Mouse (Mus musculus) midbrain, embryonic 14.5 days (tissue): ENCODE measurements at regions not wholly inside any gene's neighbourhood (a gene's known extent, or its start where the extent isn't known, plus 50 kb on each side); places are given as distances from the start of the nearest gene placed in this dataset.

ENCODE experiments used
- ATAC-seq: fragments of 200-750 bp; cut with Nextera tagmentation; 2 replicates; pipeline ENCODE4 v1.8.0; 2017; ENCODE audit warnings: moderate number of reproducible peaks, moderate library complexity; ENCODE audit not compliant: low FRiP score, low TSS enrichment
- DNase-seq: peaks from one replicate; pipeline ENCODE4 v3.0.0-alpha.2; 2015
- H3K27ac ChIP-seq: fragments of 300-500 bp; sonication (generic); replicated peaks from 2 replicates; pipeline ENCODE4 v1.5.1; 2014; ENCODE audit warnings: mild to moderate bottlenecking, low read depth, low read length, moderate library complexity
- H3K27me3 ChIP-seq: fragments of 300-500 bp; sonication (generic); 2 replicates; pipeline ENCODE4 v1.6.1; 2014; ENCODE audit warnings: low read length, control low read depth, mixed read lengths; ENCODE audit not compliant: control insufficient read depth, insufficient read depth
- H3K36me3 ChIP-seq: fragments of 300-500 bp; sonication (generic); 2 replicates; pipeline ENCODE4 v1.6.1; 2014; ENCODE audit warnings: low read length, control low read depth; ENCODE audit not compliant: control insufficient read depth, insufficient read depth
- H3K4me1 ChIP-seq: fragments of 300-500 bp; sonication (generic); 2 replicates; pipeline ENCODE4 v1.6.1; 2014; ENCODE audit warnings: mild to moderate bottlenecking, antibody characterized with exemption, low read length, control low read depth; ENCODE audit not compliant: control insufficient read depth, insufficient read depth
- H3K4me2 ChIP-seq: fragments of 300-500 bp; sonication (generic); 2 replicates; pipeline ENCODE4 v1.6.1; 2014; ENCODE audit warnings: mild to moderate bottlenecking, low read length, moderate library complexity
- H3K4me3 ChIP-seq: fragments of 300-500 bp; sonication (generic); replicated peaks from 2 replicates; pipeline ENCODE4 v1.5.1; 2014; ENCODE audit warnings: low read depth, low read length
- H3K9ac ChIP-seq: fragments of 300-500 bp; sonication (generic); replicated peaks from 2 replicates; pipeline ENCODE4 v1.6.1; 2014; ENCODE audit warnings: mild to moderate bottlenecking, low read length, moderate library complexity
- H3K9me3 ChIP-seq: fragments of 300-500 bp; sonication (generic); 2 replicates; pipeline ENCODE4 v1.6.1; 2016; ENCODE audit warnings: low read length, control low read depth, mixed read lengths; ENCODE audit not compliant: control insufficient read depth
- WGBS: fragments of 180-500 bp; shearing (Covaris S2); extraction: QIAGEN DNeasy Blood & Tissue Kit; methylation state at CpG from one replicate; pipeline ENCODE4 v1.1.7; 2014; 5-methylcytosine and 5-hydroxymethylcytosine counted together

GRCm38 (mm10) chr12:95563431-95563830 lies 128.6 kb upstream of the Flrt2 start:
- DNase-seq (peak; percentile 17), ATAC-seq (no peak)
- Histone ChIP-seq H3K4me3 (no peak overlapping the region), H3K9me3 (no peaks in the 10 kb centered on the region; the same call in 1 of the 2 replicates), H3K27ac (no peak overlapping the region), H3K27me3 (no peaks in the 10 kb centered on the region), H3K36me3 (no peaks in the 10 kb centered on the region), H3K4me2 (no peak overlapping the region), H3K9ac (no peak overlapping the region), H3K4me1 (peaks cover 6% of the 10 kb centered on the region; the same call in 1 of the 2 replicates)
- 37% methylated on average over 4 of the region's 4 CpGs for WGBS

DNA sequence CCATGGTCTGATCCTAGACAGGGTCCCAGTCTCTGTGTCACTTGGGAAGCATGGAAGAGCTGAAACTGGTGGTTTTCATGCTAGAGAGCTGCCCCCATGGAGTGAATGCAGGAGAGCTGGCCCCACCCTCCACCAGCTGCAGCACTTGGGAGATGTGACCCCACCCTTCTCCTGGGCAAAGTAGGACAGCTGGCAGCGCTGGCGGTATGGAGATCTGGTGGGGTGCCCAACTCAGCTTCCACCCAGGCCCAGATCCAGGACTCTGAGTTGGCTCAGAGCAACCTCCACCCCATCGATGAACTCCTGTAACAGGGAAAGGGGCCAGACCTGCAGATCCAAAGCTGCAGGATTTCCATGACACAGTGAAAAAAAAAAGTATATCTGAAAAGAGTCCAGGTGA lies 115.3 kb upstream of the Flrt2 start:
- Histone ChIP-seq H3K4me3 (no peak overlapping the region), H3K36me3 (no peaks in the 10 kb centered on the region), H3K9ac (no peak overlapping the region), H3K9me3 (no peaks in the 10 kb centered on the region), H3K27ac (no peak overlapping the region), H3K4me2 (no peak overlapping the region), H3K4me1 (no peaks in the 10 kb centered on the region), H3K27me3 (no peaks in the 10 kb centered on the region)
- DNase-seq: no peak
- ATAC-seq: no peak
- 90% methylated on average over 3 of the region's 3 CpGs for WGBS

DNA sequence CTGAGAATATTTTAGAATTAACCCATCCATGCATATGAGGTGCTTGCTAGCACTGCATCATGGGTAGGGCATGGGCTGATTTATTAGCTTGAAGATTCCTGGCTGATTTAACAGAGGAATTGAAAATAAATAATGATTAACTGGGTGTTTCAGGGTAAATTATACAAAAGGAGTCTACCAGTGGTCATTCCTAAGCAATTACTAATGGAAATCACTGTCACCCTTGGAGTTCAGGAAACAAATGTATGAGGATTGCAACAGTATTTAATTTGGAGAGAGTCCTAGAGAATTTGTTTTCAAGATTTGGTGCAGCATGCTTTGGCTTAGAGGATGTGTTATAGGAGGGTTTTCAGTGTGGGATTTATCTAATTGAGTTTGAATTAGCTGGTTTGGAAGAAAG lies 103.0 kb upstream of the Flrt2 start:
- Histone ChIP-seq H3K36me3 (no peaks in the 10 kb centered on the region), H3K9me3 (no peaks in the 10 kb centered on the region), H3K4me3 (no peak overlapping the region), H3K9ac (no peak overlapping the region), H3K27ac (no peak overlapping the region), H3K4me2 (no peak overlapping the region), H3K27me3 (no peaks in the 10 kb centered on the region), H3K4me1 (no peaks in the 10 kb centered on the region)
- ATAC-seq (no peak), DNase-seq (no peak)

- Histone ChIP-seq H3K4me1 (no peaks in the 10 kb centered on the region), H3K27me3 (no peaks in the 10 kb centered on the region), H3K36me3 (no peaks in the 10 kb centered on the region), H3K4me3 (no peak overlapping the region), H3K9ac (no peak overlapping the region), H3K9me3 (no peaks in the 10 kb centered on the region), H3K4me2 (no peak overlapping the region), H3K27ac (no peak overlapping the region)
- no peak for ATAC-seq
- 86% methylated on average over 1 of the region's 1 CpGs for WGBS
- DNase-seq: no peak
Measured at GRCm38 (mm10) chr12:95619281-95619680, 72.7 kb upstream of the Flrt2 start.

GRCm38 (mm10) chr12:95631029-95631428 lies 61.0 kb upstream of the Flrt2 start:
- DNase-seq: no peak
- H3K4me3 ChIP-seq: no peak overlapping the region
- H3K9ac ChIP-seq: no peak overlapping the region
- no peaks in the 10 kb centered on the region for H3K36me3 ChIP-seq
- no peaks in the 10 kb centered on the region for H3K4me1 ChIP-seq
- no peak overlapping the region for H3K4me2 ChIP-seq
- WGBS: 77% methylated on average over 1 of the region's 1 CpGs
- no peak for ATAC-seq
- H3K27ac ChIP-seq: no peak overlapping the region
- no peaks in the 10 kb centered on the region for H3K27me3 ChIP-seq
- H3K9me3 ChIP-seq: no peaks in the 10 kb centered on the region

DNA sequence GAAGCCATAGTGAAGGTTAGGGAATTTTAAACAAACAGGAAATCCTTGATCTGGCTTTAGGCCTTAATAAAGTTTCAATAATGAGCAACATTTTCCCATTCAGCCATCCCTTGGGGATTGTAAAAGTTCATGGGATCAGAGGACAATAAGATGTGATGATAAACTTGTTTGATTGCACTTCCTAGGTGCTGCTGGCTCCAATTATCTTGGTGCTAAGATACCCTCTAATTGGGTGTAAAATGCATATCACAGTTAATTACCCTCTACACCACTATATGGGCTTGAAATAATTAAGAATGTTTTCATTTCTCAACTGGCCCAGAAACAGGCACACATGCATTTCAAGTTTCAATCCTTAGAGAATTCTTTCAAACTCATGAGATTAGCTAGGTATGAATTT lies 55.4 kb upstream of the Flrt2 start:
- DNase-seq (no peak), ATAC-seq (no peak)
- H3K36me3 ChIP-seq: no peaks in the 10 kb centered on the region
- H3K9ac ChIP-seq: no peak overlapping the region
- no peak overlapping the region for H3K4me3 ChIP-seq
- H3K9me3 ChIP-seq: no peaks in the 10 kb centered on the region
- no peak overlapping the region for H3K27ac ChIP-seq
- H3K4me1 ChIP-seq: no peaks in the 10 kb centered on the region
- H3K27me3 ChIP-seq: no peaks in the 10 kb centered on the region
- H3K4me2 ChIP-seq: no peak overlapping the region

- no peak overlapping the region for H3K4me2 ChIP-seq
- H3K27ac ChIP-seq: no peak overlapping the region
- no peaks in the 10 kb centered on the region for H3K36me3 ChIP-seq
- ATAC-seq (no peak), DNase-seq (no peak)
- no peaks in the 10 kb centered on the region for H3K27me3 ChIP-seq
- H3K4me1 ChIP-seq: no peaks in the 10 kb centered on the region
- H3K4me3 ChIP-seq: no peak overlapping the region
- no peaks in the 10 kb centered on the region for H3K9me3 ChIP-seq
- no peak overlapping the region for H3K9ac ChIP-seq
Measured at GRCm38 (mm10) chr12:95639892-95640291, 52.1 kb upstream of the Flrt2 start.

- ATAC-seq (no peak), DNase-seq (no peak)
- no peak overlapping the region for H3K27ac ChIP-seq
Measured at GRCm38 (mm10) chr12:95641628-95642027, 50.4 kb upstream of the Flrt2 start.

More at GRCm38 (mm10) chr12:95641628-95642027, 50.4 kb upstream of the Flrt2 start:
- Histone ChIP-seq H3K9me3 (no peaks in the 10 kb centered on the region), H3K9ac (no peak overlapping the region), H3K27me3 (no peaks in the 10 kb centered on the region), H3K4me1 (no peaks in the 10 kb centered on the region), H3K36me3 (no peaks in the 10 kb centered on the region), H3K4me2 (no peak overlapping the region), H3K4me3 (no peak overlapping the region)
